Mouse (Mus musculus) liver, postnatal 0 days (tissue): ENCODE measurements at regions not wholly inside any gene's neighbourhood (a gene's known extent, or its start where the extent isn't known, plus 50 kb on each side); places are given as distances from the start of the nearest gene placed in this dataset.

Source experiments
- ATAC-seq: fragments of 200-750 bp; cut with Nextera tagmentation; 2 replicates; pipeline ENCODE4 v1.8.0; 2017; ENCODE audit warnings: mild to moderate bottlenecking, moderate library complexity
- DNase-seq: peaks from one replicate; pipeline ENCODE4 v3.0.0-alpha.2; 2016
- H3K27ac ChIP-seq: fragments of 300-500 bp; sonication (generic); 2 replicates; pipeline ENCODE4 v1.5.1; 2014; ENCODE audit warnings: antibody characterized with exemption, moderate library complexity, mild to moderate bottlenecking, low read depth
- H3K27me3 ChIP-seq: fragments of 300-500 bp; sonication (generic); 2 replicates; pipeline ENCODE4 v1.6.1; 2014; ENCODE audit warnings: low read length, control low read depth, mixed read lengths; ENCODE audit not compliant: insufficient read depth
- H3K36me3 ChIP-seq: fragments of 300-500 bp; sonication (generic); replicated peaks from 2 replicates; pipeline ENCODE4 v1.6.1; 2014; ENCODE audit warnings: mild to moderate bottlenecking, control low read depth, low read length, moderate library complexity, mixed read lengths; ENCODE audit not compliant: insufficient read depth
- H3K4me1 ChIP-seq: fragments of 300-500 bp; sonication (generic); 2 replicates; pipeline ENCODE4 v1.6.1; 2014; ENCODE audit warnings: antibody characterized with exemption, mild to moderate bottlenecking, control low read depth; ENCODE audit not compliant: insufficient read depth
- H3K4me2 ChIP-seq: fragments of 300-500 bp; sonication (generic); 2 replicates; pipeline ENCODE4 v1.6.1; 2014; ENCODE audit warnings: low read depth, mild to moderate bottlenecking, low read length, moderate library complexity, mixed read lengths
- H3K4me3 ChIP-seq: fragments of 300-500 bp; sonication (generic); 2 replicates; pipeline ENCODE4 v1.5.1; 2014; ENCODE audit warnings: low read depth, low read length
- H3K9ac ChIP-seq: fragments of 300-500 bp; sonication (generic); replicated peaks from 2 replicates; pipeline ENCODE4 v1.6.1; 2014; ENCODE audit warnings: mild to moderate bottlenecking, moderate library complexity
- H3K9me3 ChIP-seq: fragments of 300-500 bp; sonication (generic); 2 replicates; pipeline ENCODE4 v1.6.1; 2016; ENCODE audit warnings: mild to moderate bottlenecking, control low read depth, low read length, mixed read lengths
- CTCF ChIP-seq: sonication (generic); IDR thresholded peaks from 2 replicates; pipeline ENCODE4 v1.5.1; 2016; ENCODE audit warnings: antibody characterized with exemption, low read depth
- EP300 ChIP-seq: IDR thresholded peaks from 2 replicates; pipeline ENCODE4 v1.6.1; 2016; ENCODE audit warnings: antibody characterized with exemption, low read depth, mild to moderate bottlenecking
- WGBS: fragments of 180-500 bp; shearing (Covaris S2); extraction: QIAGEN DNeasy Blood & Tissue Kit; methylation state at CpG from one replicate; pipeline ENCODE4 v1.1.7; 2014; ENCODE audit not compliant: insufficient replicate concordance; 5-methylcytosine and 5-hydroxymethylcytosine counted together

GRCm38 (mm10) chr2:135525779-135526178, 133.0 kb upstream of the Plcb4 start:
- H3K4me1 ChIP-seq, result no peaks in the 10 kb centered on the region
- ATAC-seq (no peak), DNase-seq (no peak)
- H3K4me3 ChIP-seq, result no peak overlapping the region
- H3K4me2 ChIP-seq, result no peak overlapping the region
- no peak for TF ChIP-seq EP300
- no peak for TF ChIP-seq CTCF
- no peaks in the 10 kb centered on the region for H3K36me3 ChIP-seq
- H3K9me3 ChIP-seq, result no peaks in the 10 kb centered on the region
- no peaks in the 10 kb centered on the region for H3K27me3 ChIP-seq
- no peak overlapping the region for H3K27ac ChIP-seq
- H3K9ac ChIP-seq, result no peak overlapping the region
- 83% methylated on average over 1 of the region's 1 CpGs for WGBS

DNA sequence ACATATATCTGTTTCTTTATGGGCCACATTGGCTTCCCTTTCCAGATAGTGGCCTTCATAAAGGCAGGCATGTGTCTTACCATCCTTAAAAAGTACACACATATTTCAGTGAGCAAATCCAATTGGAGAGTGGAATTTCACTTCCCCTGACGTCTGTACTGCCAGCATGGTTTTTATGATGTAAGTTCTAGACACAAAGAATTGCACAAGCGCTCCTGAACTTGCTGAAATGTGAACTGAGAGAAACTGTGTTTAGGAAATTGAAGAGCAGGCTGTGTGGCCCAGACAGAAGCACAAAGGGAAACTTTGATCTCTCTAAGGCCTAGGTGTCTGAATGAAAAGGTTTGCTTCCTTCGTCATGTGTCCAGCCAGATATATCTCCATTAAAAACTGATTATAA, 129.2 kb upstream of the Plcb4 start:
- 54% methylated on average over 3 of the region's 3 CpGs for WGBS
- no peaks in the 10 kb centered on the region for H3K4me1 ChIP-seq
- no peaks in the 10 kb centered on the region for H3K36me3 ChIP-seq
- ATAC-seq (peak; percentile 35; the same call in 1 of the 2 replicates), DNase-seq (no peak)
- no peak overlapping the region for H3K27ac ChIP-seq
- TF ChIP-seq EP300, result no peak
- no peak overlapping the region for H3K9ac ChIP-seq
- no peak overlapping the region for H3K4me2 ChIP-seq
- no peak overlapping the region for H3K4me3 ChIP-seq
- no peaks in the 10 kb centered on the region for H3K9me3 ChIP-seq
- H3K27me3 ChIP-seq, result no peaks in the 10 kb centered on the region

- Histone ChIP-seq H3K36me3 (no peaks in the 10 kb centered on the region), H3K4me2 (peak overlapping the region; percentile 53), H3K27ac (no peak overlapping the region), H3K9me3 (no peaks in the 10 kb centered on the region; the same call in 1 of the 2 replicates), H3K27me3 (no peaks in the 10 kb centered on the region), H3K9ac (no peak overlapping the region), H3K4me1 (no peaks in the 10 kb centered on the region; the same call in 1 of the 2 replicates), H3K4me3 (peak overlapping the region; percentile 4; the same call in 1 of the 2 replicates)
- no peak for TF ChIP-seq EP300
- TF ChIP-seq CTCF, result no peak
- DNase-seq (no peak), ATAC-seq (peak; percentile 72)
- 28% methylated on average over 11 of the region's 11 CpGs for WGBS
Measured at GRCm38 (mm10) chr2:135536303-135536871, 122.4 kb upstream of the Plcb4 start.

DNA sequence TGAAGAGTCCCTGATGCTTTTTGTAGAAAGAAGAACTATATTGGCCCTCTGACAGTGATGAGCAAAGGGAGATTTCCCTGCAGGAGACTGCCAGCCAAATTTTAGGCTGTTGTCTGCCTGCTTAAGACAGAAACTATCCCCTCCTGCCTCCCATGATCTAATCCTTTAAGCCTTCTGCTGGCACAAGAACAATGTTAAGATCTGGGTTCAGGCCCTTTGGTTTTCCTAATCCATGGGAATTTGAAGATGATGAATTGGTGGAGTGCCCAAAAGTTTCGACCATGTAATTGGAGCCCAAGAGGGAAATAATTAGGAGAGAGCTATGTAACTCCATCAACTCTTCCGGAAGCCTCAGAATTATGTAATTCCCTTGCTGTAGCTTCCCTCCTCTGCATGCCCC, 120.8 kb upstream of the Plcb4 start:
- Histone ChIP-seq H3K4me2 (no peak overlapping the region), H3K9ac (no peak overlapping the region), H3K36me3 (no peaks in the 10 kb centered on the region), H3K9me3 (no peaks in the 10 kb centered on the region; the same call in 1 of the 2 replicates), H3K4me3 (no peak overlapping the region), H3K27ac (no peak overlapping the region), H3K27me3 (no peaks in the 10 kb centered on the region), H3K4me1 (no peaks in the 10 kb centered on the region; the same call in 1 of the 2 replicates)
- no peak for DNase-seq
- TF ChIP-seq CTCF (no peak), EP300 (no peak)
- no peak for ATAC-seq
- 84% methylated on average over 2 of the region's 2 CpGs for WGBS

DNA sequence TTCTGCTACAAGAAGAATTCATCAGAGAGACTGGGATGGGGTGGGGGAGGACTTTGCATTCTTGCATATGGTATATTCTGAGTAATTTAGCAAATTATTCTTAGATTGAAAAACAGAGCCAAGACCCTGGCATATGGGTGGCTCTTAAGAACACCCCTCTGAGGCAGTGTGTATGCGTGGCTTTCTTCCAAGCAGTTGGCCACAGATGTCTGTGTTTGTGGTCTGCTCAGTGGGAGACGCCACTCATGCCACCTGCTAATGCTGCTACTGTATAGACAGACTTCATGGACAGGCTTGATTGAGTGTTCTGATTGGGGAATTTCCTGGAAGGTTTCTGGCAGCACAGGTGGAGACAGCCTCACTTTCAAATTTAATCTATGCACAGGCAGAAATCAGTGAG, 117.8 kb upstream of the Plcb4 start:
- ATAC-seq, result no peak
- Histone ChIP-seq H3K36me3 (no peaks in the 10 kb centered on the region), H3K4me1 (no peaks in the 10 kb centered on the region; the same call in 1 of the 2 replicates), H3K4me3 (no peak overlapping the region), H3K9ac (no peak overlapping the region), H3K9me3 (no peaks in the 10 kb centered on the region; the same call in 1 of the 2 replicates), H3K27me3 (no peaks in the 10 kb centered on the region), H3K4me2 (no peak overlapping the region), H3K27ac (no peak overlapping the region)
- 76% methylated on average over 2 of the region's 2 CpGs for WGBS
- TF ChIP-seq EP300 (no peak), CTCF (no peak)
- no peak for DNase-seq

GRCm38 (mm10) chr2:135541930-135542329, 116.9 kb upstream of the Plcb4 start:
- H3K9ac ChIP-seq, result no peak overlapping the region
- no peak for ATAC-seq

GRCm38 (mm10) chr2:135544882-135545281, 113.9 kb upstream of the Plcb4 start:
- Histone ChIP-seq H3K4me2 (no peak overlapping the region), H3K27me3 (no peaks in the 10 kb centered on the region), H3K9me3 (no peaks in the 10 kb centered on the region; the same call in 1 of the 2 replicates), H3K4me3 (no peak overlapping the region), H3K9ac (no peak overlapping the region), H3K4me1 (no peaks in the 10 kb centered on the region), H3K27ac (no peak overlapping the region), H3K36me3 (no peaks in the 10 kb centered on the region)
- DNase-seq (no peak), ATAC-seq (no peak)
- TF ChIP-seq EP300, result no peak
- no peak for TF ChIP-seq CTCF

More at GRCm38 (mm10) chr2:135541930-135542329, 116.9 kb upstream of the Plcb4 start:
- Histone ChIP-seq H3K4me3 (no peak overlapping the region), H3K36me3 (no peaks in the 10 kb centered on the region), H3K4me1 (no peaks in the 10 kb centered on the region), H3K27me3 (no peaks in the 10 kb centered on the region), H3K27ac (no peak overlapping the region), H3K9me3 (no peaks in the 10 kb centered on the region; the same call in 1 of the 2 replicates), H3K4me2 (no peak overlapping the region)
- no peak for TF ChIP-seq CTCF
- TF ChIP-seq EP300, result no peak
- DNase-seq, result no peak
